Mouse (Mus musculus) hindbrain, embryonic 12.5 days (tissue): ENCODE results near the gene P2rx1. TPM values are rescaled to one million over a fixed set of nuclear protein-coding genes. Genes with fewer than 3 reads are reported as not detected.

Source experiments
- ATAC-seq: fragments of 200-750 bp; cut with Nextera tagmentation; 2 replicates; pipeline ENCODE4 v1.8.0; 2017; ENCODE audit warnings: moderate TSS enrichment; ENCODE audit not compliant: low FRiP score
- H3K27ac ChIP-seq: fragments of 300-500 bp; sonication (generic); 2 replicates; pipeline ENCODE4 v1.5.1; 2016; ENCODE audit warnings: mild to moderate bottlenecking
- H3K27me3 ChIP-seq: fragments of 300-500 bp; sonication (generic); 2 replicates; pipeline ENCODE4 v1.6.1; 2016; ENCODE audit warnings: mild to moderate bottlenecking
- H3K36me3 ChIP-seq: fragments of 300-500 bp; sonication (generic); 2 replicates; pipeline ENCODE4 v1.6.1; 2016; ENCODE audit warnings: mild to moderate bottlenecking
- H3K4me1 ChIP-seq: fragments of 300-500 bp; sonication (generic); 2 replicates; pipeline ENCODE4 v1.6.1; 2016
- H3K4me2 ChIP-seq: fragments of 300-500 bp; sonication (generic); replicated peaks from 2 replicates; pipeline ENCODE4 v1.6.1; 2016; ENCODE audit warnings: mild to moderate bottlenecking
- H3K4me3 ChIP-seq: fragments of 300-500 bp; sonication (generic); 2 replicates; pipeline ENCODE4 v1.5.1; 2016; ENCODE audit warnings: mild to moderate bottlenecking
- H3K9ac ChIP-seq: fragments of 300-500 bp; sonication (generic); 2 replicates; pipeline ENCODE4 v1.6.1; 2016; ENCODE audit warnings: mild to moderate bottlenecking, moderate library complexity
- H3K9me3 ChIP-seq: fragments of 300-500 bp; sonication (generic); replicated peaks from 2 replicates; pipeline ENCODE4 v1.6.1; 2016; ENCODE audit warnings: mild to moderate bottlenecking
- WGBS: fragments of 180-500 bp; shearing (Covaris S2); methylation state at CpG from one replicate; pipeline ENCODE4 v1.1.7; 2016; 5-methylcytosine and 5-hydroxymethylcytosine counted together
- polyA plus RNA-seq: library from polyadenylated mRNA; unstranded; fragments of >200 nt; fragmentation: Nextera tagmentation; extraction: Ambion mirVana; gene quantifications from 2 replicates; pipeline ENCODE4 v1.2.1, GENCODE M21; 2016

P2rx1 gene
- polyA plus RNA-seq, 1 experiment from 2014 or later: 0.81 TPM

DNA sequence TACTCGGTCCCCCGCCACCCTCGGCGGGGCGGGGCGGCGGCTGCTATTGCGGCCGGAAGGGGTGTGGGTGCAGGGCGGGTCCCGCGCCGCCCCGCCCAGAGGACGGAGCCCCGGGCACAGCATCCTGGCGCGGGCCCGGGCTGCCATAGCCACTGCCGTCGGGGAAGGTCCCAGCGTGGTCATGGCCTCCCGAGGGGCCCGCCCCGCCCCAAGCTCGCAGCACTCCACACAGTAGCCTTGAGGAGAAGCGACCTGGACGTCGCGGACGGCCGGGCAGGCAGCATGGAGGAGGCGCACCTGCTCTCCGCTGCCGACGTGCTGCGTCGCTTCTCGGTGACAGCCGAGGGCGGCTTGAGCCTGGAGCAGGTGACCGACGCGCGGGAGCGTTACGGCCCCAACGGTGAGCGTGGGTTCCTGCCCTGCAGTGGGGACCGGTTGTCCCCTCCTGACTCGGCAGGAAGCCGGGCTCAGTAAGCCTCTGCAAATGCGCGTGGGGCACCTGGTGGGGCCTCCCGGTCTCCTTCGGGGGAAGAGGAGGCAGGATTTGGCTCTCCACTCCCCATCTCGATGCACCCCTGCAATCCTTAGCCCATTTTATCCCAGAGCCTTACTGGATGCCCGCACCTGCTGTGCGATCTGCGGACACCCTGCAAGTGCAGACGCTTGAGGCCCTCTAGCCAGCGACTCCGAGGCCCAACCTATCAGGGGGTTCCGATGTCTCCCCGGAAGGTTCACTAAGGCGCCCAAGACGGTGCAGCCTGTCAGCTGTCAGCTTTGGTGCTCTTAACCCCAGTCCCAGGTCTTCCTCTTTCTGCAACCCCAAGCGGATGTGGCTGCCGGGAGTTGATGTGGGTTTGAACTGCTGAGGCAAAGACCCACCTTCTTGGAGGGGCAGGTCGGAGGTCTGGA, 37.6 kb upstream of the P2rx1 start, which contains the start of gene Atp2a3:
Gene Atp2a3 (plus strand): TSS at position 98 of the 909 bp plus-strand sequence.
- peak within 1 kb of the TSS; percentile 50 for H3K4me2 ChIP-seq
- no peak for ATAC-seq
- H3K36me3 ChIP-seq: no peaks in the 10 kb centered on the region
- peak within 1 kb of the TSS; percentile 28 for H3K4me3 ChIP-seq
- peaks cover 7% of the 10 kb centered on the region; the same call in 1 of the 2 replicates for H3K4me1 ChIP-seq
- no peak within 1 kb of the TSS for H3K27ac ChIP-seq
- no peaks in the 10 kb centered on the region for H3K9me3 ChIP-seq
- H3K9ac ChIP-seq: no peak within 1 kb of the TSS
- 4% methylated on average over 70 of the region's 70 CpGs for WGBS
- peaks cover 57% of the 10 kb centered on the region for H3K27me3 ChIP-seq

DNA sequence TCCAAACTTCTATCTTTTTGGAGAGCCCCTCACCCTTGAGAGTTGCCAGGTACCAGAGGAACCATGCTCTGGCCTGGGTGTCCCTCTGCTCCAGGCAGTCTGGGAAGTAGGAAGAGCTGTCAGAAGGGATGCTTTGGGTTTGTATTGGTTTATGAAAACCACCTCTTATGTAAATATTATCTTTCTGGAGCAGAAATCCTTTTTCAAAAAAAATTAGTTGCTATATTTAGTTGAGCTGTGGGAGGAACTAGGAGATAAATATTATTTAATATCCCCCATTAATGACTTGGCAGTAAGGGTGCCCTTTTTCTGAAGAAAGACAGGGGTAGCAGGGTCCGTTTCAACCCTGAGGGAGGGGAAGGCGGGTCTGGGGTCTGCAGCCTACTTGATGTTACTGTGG, 36.5 kb upstream of the P2rx1 start:
- 98% methylated on average over 2 of the region's 2 CpGs for WGBS
- Histone ChIP-seq H3K4me1 (peaks cover 7% of the 10 kb centered on the region; the same call in 1 of the 2 replicates), H3K9ac (no peak overlapping the region), H3K27ac (no peak overlapping the region), H3K9me3 (no peaks in the 10 kb centered on the region), H3K4me3 (no peak overlapping the region), H3K4me2 (no peak overlapping the region), H3K27me3 (peaks cover 57% of the 10 kb centered on the region), H3K36me3 (no peaks in the 10 kb centered on the region)
- no peak for ATAC-seq

- WGBS: 62% methylated on average over 7 of the region's 7 CpGs
- Histone ChIP-seq H3K9me3 (no peaks in the 10 kb centered on the region), H3K4me1 (peaks cover 7% of the 10 kb centered on the region; the same call in 1 of the 2 replicates), H3K27ac (no peak overlapping the region), H3K36me3 (no peaks in the 10 kb centered on the region), H3K27me3 (peaks cover 57% of the 10 kb centered on the region), H3K4me2 (no peak overlapping the region), H3K9ac (no peak overlapping the region), H3K4me3 (no peak overlapping the region)
- ATAC-seq: no peak
Measured at GRCm38 (mm10) chr11:72963058-72963788, 35.7 kb upstream of the P2rx1 start.

- Histone ChIP-seq H3K4me3 (no peak overlapping the region), H3K27me3 (peaks cover 52% of the 10 kb centered on the region), H3K4me2 (no peak overlapping the region), H3K9me3 (no peaks in the 10 kb centered on the region), H3K27ac (no peak overlapping the region), H3K9ac (no peak overlapping the region), H3K36me3 (no peaks in the 10 kb centered on the region), H3K4me1 (peaks cover 7% of the 10 kb centered on the region; the same call in 1 of the 2 replicates)
- 61% methylated on average over 3 of the region's 3 CpGs for WGBS
- no peak for ATAC-seq
Measured at GRCm38 (mm10) chr11:72963789-72964294, 35.1 kb upstream of the P2rx1 start.

DNA sequence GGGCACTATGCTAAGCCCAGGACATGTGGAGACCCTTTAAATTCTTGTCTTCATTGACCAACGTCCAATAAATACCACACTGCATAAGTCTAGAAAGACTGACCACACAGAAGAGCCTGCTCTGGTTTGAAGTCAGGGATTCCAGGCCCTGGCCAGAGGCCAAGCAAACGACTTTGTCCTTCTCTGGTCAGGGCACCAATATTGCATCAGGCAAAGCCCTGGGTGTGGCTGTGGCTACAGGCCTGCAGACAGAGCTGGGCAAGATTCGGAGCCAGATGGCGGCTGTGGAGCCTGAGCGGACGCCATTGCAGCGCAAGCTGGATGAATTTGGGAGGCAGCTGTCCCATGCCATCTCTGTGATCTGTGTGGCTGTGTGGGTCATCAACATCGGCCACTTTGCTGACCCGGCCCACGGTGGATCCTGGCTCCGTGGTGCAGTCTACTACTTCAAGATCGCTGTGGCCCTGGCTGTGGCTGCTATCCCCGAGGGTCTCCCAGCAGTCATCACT, 23.9 kb upstream of the P2rx1 start:
- Histone ChIP-seq H3K4me2 (no peak overlapping the region), H3K27me3 (no peaks in the 10 kb centered on the region), H3K36me3 (no peaks in the 10 kb centered on the region), H3K4me1 (no peaks in the 10 kb centered on the region), H3K9me3 (no peaks in the 10 kb centered on the region), H3K27ac (no peak overlapping the region), H3K9ac (no peak overlapping the region), H3K4me3 (no peak overlapping the region)
- WGBS: 85% methylated on average over 13 of the region's 13 CpGs
- no peak for ATAC-seq

- H3K4me1 ChIP-seq: no peaks in the 10 kb centered on the region
- H3K27me3 ChIP-seq: no peaks in the 10 kb centered on the region
- H3K4me3 ChIP-seq: no peak overlapping the region
- H3K9ac ChIP-seq: no peak overlapping the region
- WGBS: 82% methylated on average over 9 of the region's 9 CpGs
- no peaks in the 10 kb centered on the region for H3K36me3 ChIP-seq
- H3K4me2 ChIP-seq: no peak overlapping the region
- no peaks in the 10 kb centered on the region for H3K9me3 ChIP-seq
- ATAC-seq: no peak
- H3K27ac ChIP-seq: no peak overlapping the region
Measured at GRCm38 (mm10) chr11:72982516-72982915, 16.4 kb upstream of the P2rx1 start.

GRCm38 (mm10) chr11:72983283-72983682, 15.6 kb upstream of the P2rx1 start:
- WGBS: 53% methylated on average over 5 of the region's 5 CpGs
- H3K4me2 ChIP-seq: no peak overlapping the region
- ATAC-seq: no peak
- H3K9me3 ChIP-seq: no peaks in the 10 kb centered on the region
- H3K27ac ChIP-seq: no peak overlapping the region
- H3K9ac ChIP-seq: no peak overlapping the region
- no peaks in the 10 kb centered on the region for H3K4me1 ChIP-seq
- no peaks in the 10 kb centered on the region for H3K36me3 ChIP-seq
- no peak overlapping the region for H3K4me3 ChIP-seq
- H3K27me3 ChIP-seq: no peaks in the 10 kb centered on the region

DNA sequence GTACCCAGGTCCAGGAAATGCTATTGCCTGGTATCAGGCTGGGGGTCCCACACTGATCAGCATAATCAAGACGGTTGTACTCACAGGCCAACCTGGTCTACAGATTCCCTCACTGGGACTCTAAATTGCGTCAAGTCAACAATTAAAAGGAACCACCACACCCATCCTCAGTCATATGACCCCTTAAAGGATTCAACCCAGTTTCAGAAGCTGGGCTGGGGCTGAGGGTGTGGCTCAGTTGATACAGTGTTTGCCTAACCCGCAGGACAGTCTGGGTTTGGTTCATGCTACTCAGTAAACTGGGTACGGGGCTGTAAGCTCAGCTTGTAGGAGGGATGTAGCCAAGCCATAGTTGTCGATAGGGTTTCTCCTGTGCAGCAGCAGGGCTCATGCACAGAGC, 12.2 kb upstream of the P2rx1 start:
- no peaks in the 10 kb centered on the region for H3K36me3 ChIP-seq
- H3K4me1 ChIP-seq: no peaks in the 10 kb centered on the region
- 88% methylated on average over 5 of the region's 5 CpGs for whole genome bisulfite sequencing
- no peak overlapping the region for H3K27ac ChIP-seq
- H3K4me3 ChIP-seq: no peak overlapping the region
- no peaks in the 10 kb centered on the region for H3K27me3 ChIP-seq
- H3K9me3 ChIP-seq: no peaks in the 10 kb centered on the region
- H3K9ac ChIP-seq: no peak overlapping the region
- no peak overlapping the region for H3K4me2 ChIP-seq
- no peak for ATAC-seq

GRCm38 (mm10) chr11:72987234-72987633, 11.7 kb upstream of the P2rx1 start:
- H3K4me3 ChIP-seq: no peak overlapping the region
- peaks cover 2% of the 10 kb centered on the region; the same call in 1 of the 2 replicates for H3K4me1 ChIP-seq
- WGBS: 70% methylated on average over 5 of the region's 5 CpGs
- no peaks in the 10 kb centered on the region for H3K27me3 ChIP-seq
- ATAC-seq: no peak
- no peak overlapping the region for H3K4me2 ChIP-seq
- no peak overlapping the region for H3K9ac ChIP-seq
- no peak overlapping the region for H3K27ac ChIP-seq
- no peaks in the 10 kb centered on the region for H3K9me3 ChIP-seq
- no peaks in the 10 kb centered on the region for H3K36me3 ChIP-seq

DNA sequence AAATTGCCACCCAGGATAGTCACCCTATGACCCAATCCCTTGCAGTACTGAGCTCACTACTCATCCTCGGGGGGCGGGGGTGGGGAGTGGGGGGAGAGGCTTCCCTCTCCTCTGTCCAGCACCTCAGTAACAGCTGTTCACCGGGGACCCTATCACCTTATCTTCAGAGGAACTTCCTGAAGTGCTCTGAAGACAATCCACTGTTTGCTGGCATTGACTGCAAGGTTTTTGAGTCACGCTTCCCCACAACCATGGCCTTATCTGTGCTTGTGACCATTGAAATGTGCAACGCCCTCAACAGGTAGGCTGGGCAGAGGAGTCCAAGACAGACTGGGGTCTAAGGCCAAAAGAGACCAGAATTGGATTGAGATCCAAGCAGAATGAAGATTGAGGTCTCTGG, 11.1 kb upstream of the P2rx1 start:
- H3K9ac ChIP-seq: no peak overlapping the region
- H3K9me3 ChIP-seq: no peaks in the 10 kb centered on the region
- ATAC-seq: no peak
- H3K36me3 ChIP-seq: no peaks in the 10 kb centered on the region
- peaks cover 2% of the 10 kb centered on the region; the same call in 1 of the 2 replicates for H3K4me1 ChIP-seq
- no peak overlapping the region for H3K27ac ChIP-seq
- WGBS: 88% methylated on average over 5 of the region's 5 CpGs
- H3K4me3 ChIP-seq: no peak overlapping the region
- no peaks in the 10 kb centered on the region for H3K27me3 ChIP-seq
- no peak overlapping the region for H3K4me2 ChIP-seq

DNA sequence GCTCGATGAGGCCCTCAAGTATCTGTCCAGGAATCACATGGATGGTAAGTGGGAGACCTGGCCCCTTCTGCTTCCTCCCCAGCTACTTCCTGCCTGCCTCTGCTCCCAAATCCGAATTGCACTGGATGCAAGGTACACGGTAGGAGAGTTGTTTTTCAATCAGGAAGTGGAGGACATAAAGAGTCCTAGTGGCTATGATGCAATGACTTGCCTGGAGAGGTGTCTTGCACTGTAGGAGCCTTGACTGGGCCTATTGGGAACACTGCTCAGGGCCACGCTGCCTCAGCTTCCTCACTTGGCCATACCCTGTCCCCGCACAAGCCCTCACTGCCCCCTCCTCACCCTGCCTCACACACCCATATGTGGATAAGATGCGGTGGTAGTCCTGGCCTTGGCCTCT, 9.9 kb upstream of the P2rx1 start:
- Histone ChIP-seq H3K9ac (no peak overlapping the region), H3K4me3 (no peak overlapping the region), H3K9me3 (no peaks in the 10 kb centered on the region), H3K36me3 (no peaks in the 10 kb centered on the region), H3K4me2 (no peak overlapping the region), H3K4me1 (peaks cover 2% of the 10 kb centered on the region; the same call in 1 of the 2 replicates), H3K27me3 (no peaks in the 10 kb centered on the region), H3K27ac (no peak overlapping the region)
- WGBS: 84% methylated on average over 6 of the region's 6 CpGs
- ATAC-seq: no peak

DNA sequence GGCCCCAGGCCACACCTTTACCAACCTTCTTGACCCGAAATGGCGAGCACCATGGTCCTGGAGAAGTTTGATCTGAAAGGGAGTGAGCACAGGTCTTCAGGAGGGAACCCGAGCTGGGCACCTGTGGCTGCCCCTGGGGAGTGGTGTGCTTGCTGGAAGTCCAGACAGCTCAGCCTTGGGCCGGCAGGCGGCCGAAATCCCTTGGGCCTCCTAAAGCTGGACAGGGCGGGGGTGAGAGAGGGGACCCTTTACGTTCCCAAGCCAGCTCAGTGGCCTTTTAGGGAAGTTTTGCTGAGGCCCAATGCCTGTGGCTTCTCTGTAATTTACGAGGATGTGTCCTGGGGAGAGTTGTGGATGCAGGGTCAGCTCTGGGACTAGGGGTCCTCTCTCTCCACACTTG, 8.2 kb upstream of the P2rx1 start:
- Histone ChIP-seq H3K4me1 (peaks cover 2% of the 10 kb centered on the region; the same call in 1 of the 2 replicates), H3K4me3 (no peak overlapping the region), H3K27ac (no peak overlapping the region), H3K9ac (no peak overlapping the region), H3K27me3 (no peaks in the 10 kb centered on the region), H3K4me2 (no peak overlapping the region), H3K9me3 (no peaks in the 10 kb centered on the region), H3K36me3 (no peaks in the 10 kb centered on the region)
- ATAC-seq: no peak
- 83% methylated on average over 9 of the region's 9 CpGs for WGBS
